Mouse (Mus musculus): ENCODE data around the gene Lypd6. TPM values are rescaled to one million over a fixed set of nuclear protein-coding genes. Genes with fewer than 3 reads are reported as not detected.

Gene Lypd6
- total RNA-seq, 2 experiments from 2014 or later = 1.6 to 1.9 TPM

Other genes starting within 250 kb of the Lypd6 start
- 100 to 1,000 TPM; 114 to 117 TPM for gene Mmadhc, start 230.4 kb downstream of the Lypd6 start, total RNA-seq (2021)

Measured in gastrocnemius, postnatal 14 days (tissue).